Mouse (Mus musculus) bone marrow macrophage, adult 2 months (primary cell): ENCODE measurements around the gene Ensa. TPM values are rescaled to one million over a fixed set of nuclear protein-coding genes. Genes with fewer than 3 reads are reported as not detected.

Source experiments
- H3K27ac ChIP-seq: 2 replicates; pipeline ENCODE4 v1.5.1; 2012; ENCODE audit warnings: low read depth, low read length; ENCODE audit not compliant: insufficient read depth
- H3K4me1 ChIP-seq: 2 replicates; pipeline ENCODE4 v1.6.1; 2012; ENCODE audit warnings: low read length; ENCODE audit not compliant: control insufficient read depth, insufficient read depth
- H3K4me3 ChIP-seq: 2 replicates; pipeline ENCODE4 v1.5.1; 2012; ENCODE audit warnings: mild to moderate bottlenecking, low read length, moderate library complexity; ENCODE audit not compliant: insufficient read depth
- CTCF ChIP-seq: IDR thresholded peaks from 2 replicates; pipeline ENCODE4 v1.5.1; 2012; ENCODE audit warnings: low read depth, mild to moderate bottlenecking, low read length, moderate library complexity
- POLR2A ChIP-seq: IDR thresholded peaks from 2 replicates; pipeline ENCODE4 v1.6.1; 2012; ENCODE audit warnings: mild to moderate bottlenecking, low read depth, low read length, borderline replicate concordance
- polyA plus RNA-seq: library from polyadenylated mRNA; stranded (reverse); fragments of >200 nt; gene quantifications from 2 replicates; pipeline ENCODE4 v1.2.4, GENCODE M21; 2012; ENCODE audit not compliant: missing spikeins, insufficient read depth, insufficient read length

Gene Ensa
- polyA plus RNA-seq, 1 experiment, result 115 TPM

- no peak overlapping the region for H3K27ac ChIP-seq
- H3K4me3 ChIP-seq, result no peak overlapping the region
- TF ChIP-seq POLR2A (no peak), CTCF (no peak)
- H3K4me1 ChIP-seq, result peaks cover 17% of the 10 kb centered on the region
These were observed 1.2 kb upstream of the Ensa start for GRCm38 (mm10) chr3:95623551-95623950.

DNA sequence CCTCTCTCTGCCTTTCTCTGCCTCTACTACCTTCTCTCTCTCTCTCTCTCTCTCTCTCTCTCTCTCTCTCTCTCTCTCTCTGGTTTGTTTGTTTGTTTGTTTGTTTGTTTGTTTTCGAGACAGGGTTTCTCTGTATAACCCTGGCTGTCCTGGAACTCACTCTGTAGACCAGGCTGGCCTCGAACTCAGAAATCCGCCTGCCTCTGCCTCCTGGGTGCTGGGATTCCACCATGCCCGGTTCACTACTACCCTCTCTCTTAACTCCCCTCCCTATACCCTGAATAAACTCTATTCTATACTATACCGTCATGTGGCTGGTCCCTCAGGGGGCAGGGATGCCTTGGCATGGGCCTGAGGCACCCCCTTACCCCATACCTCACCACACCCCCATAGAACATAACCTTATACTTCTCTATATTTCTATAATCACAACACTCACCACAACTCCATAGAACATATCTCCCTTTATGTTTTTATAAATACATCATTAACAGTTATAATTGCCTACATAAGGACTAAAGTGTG, 740 bp upstream of the Ensa start:
- peak overlapping the region; percentile 75 for H3K27ac ChIP-seq
- H3K4me1 ChIP-seq, result peaks cover 22% of the 10 kb centered on the region
- H3K4me3 ChIP-seq, result peak overlapping the region; percentile 52; the same call in 1 of the 2 replicates

DNA sequence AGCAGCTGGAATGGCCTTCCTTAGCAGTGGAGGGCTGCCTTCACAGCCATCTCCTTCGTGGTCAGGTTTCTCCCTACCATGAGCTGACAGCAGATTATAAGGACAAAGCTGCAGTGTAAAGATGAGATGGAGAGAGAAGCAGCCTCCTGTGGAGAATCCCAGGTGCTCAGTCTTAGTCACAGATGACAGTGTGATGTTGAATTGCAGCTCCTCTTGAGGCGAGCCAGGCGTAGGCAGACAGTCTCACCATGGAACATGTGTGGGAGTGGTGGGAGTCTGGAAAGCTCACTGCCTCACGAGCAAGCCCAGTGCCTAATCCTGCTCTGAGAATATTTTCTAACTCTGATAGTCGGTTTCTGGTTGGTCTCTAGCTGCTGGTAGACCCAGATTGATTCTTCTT, 3.0 kb downstream of the Ensa start:
- Histone ChIP-seq H3K4me1 (peaks cover 54% of the 10 kb centered on the region), H3K27ac (no peak overlapping the region), H3K4me3 (no peak overlapping the region)
- TF ChIP-seq CTCF, result no peak
- no peak for TF ChIP-seq POLR2A

DNA sequence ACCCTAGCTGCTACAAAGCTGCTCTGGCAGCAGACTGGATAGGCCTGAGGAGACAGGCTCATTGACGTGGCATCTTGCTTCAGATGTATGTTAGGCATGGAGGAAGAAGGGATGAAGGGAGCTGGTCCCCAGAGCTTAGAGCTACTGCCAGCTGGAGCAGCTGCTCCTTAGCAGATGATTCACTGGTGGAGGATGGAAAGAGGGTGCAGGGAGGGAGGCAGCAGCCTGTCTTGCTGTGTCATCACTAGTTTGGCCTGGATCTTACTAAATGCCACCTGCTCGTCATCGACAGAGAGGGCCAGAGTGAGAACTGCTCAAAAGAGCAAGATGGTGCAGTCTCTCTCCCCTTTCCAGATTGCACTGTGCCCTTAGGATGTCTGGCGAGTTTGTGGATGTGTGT, 5.0 kb downstream of the Ensa start:
- Histone ChIP-seq H3K4me3 (no peak overlapping the region), H3K4me1 (peaks cover 69% of the 10 kb centered on the region), H3K27ac (peak overlapping the region; percentile 30)
- TF ChIP-seq POLR2A (no peak), CTCF (no peak)

GRCm38 (mm10) chr3:95630856-95631255, 6.1 kb downstream of the Ensa start:
- no peak for TF ChIP-seq POLR2A
- no peak for TF ChIP-seq CTCF
- H3K4me1 ChIP-seq, result peaks cover 77% of the 10 kb centered on the region
- H3K4me3 ChIP-seq, result no peak overlapping the region
- peak overlapping the region; percentile 61 for H3K27ac ChIP-seq

DNA sequence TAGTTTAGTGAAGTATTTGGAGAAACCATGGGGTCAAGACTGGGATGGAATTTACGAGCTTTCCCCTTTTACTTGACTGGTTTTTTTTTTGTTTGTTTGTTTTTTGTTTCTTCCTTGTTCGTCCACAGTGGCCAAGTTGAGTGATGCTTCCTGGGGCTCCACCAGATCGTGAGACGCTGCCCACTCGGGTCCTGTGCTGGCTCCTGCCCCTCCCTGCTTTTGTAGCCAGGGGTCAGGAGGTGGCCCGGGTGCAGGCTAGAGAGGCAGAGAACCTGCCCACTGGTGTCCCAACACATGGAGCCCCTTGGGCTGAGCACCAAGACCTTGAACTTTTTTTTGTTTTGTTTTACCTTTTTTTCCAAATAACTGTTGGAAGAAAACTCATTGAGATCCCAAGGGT, 6.5 kb downstream of the Ensa start:
- Histone ChIP-seq H3K4me1 (peaks cover 78% of the 10 kb centered on the region), H3K4me3 (no peak overlapping the region), H3K27ac (peak overlapping the region; percentile 97)
- TF ChIP-seq CTCF (no peak), POLR2A (no peak)

DNA sequence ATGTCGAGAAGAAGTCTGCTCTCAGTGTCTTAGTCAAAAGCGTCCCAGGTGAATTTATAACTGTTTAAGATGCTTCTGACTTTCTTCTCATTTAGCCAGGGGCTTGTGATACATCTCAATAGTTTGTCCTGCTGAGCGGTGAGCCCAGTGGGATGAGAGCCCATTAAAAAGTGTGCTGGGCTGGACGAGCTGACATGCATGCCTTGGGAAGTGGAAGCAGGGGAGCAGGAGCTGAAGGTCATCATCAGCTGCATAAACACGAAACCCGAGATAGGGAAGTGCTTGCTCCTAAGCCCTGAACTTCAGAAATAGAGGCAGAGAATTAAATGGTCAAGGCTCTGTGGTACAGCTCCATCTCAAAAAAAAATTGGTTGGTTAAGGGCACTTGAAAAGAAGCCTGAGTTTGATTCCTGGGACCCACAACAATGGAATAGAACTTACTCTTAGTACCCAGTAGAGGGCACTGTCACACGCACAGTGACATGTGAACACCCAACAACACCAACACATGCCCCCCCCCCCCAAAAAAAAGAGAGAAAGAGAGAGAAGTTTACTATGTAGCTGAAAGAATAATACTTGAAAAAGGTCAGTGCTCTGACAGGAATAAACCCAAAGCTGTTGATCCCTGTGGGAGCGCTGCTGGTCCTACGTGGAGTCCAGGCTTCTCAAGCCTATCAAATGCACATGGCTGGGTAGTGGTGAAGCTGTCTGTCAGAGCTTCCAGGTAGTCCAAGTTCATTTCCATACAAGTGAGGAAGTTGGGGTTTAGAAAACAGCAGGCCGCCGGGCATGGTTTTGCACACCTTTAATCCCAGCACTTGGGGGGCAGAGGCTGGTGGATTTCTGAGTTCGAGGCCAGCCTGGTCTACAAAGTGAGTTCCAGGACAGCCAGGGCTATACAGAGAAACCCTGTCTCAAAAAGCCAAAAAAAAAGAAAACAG, 8.1 kb downstream of the Ensa start:
- H3K27ac ChIP-seq, result peak overlapping the region; percentile 97
- peaks cover 86% of the 10 kb centered on the region for H3K4me1 ChIP-seq
- TF ChIP-seq POLR2A (no peak), CTCF (0 out of 2 replicates have a peak, but pooled peaks have one; percentile 14)
- no peak overlapping the region for H3K4me3 ChIP-seq

DNA sequence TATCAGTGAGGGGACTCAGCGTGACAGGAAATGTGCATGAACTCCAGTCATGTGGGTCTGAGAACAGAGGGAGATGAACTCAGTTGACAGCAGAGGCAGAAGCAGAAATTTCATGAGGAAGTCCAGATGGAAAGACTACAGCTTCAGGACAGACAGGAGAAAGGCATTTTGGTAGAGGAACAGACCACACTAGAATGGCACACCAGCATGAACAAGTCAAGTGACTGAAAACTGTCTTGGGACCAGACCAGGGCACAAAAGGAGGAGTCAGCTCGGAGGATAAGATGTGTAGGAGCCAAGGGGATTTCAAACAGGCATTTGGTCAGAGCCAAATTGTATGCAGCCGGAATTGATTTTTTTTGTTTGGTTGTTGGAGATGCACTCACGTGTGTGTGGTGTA, 10.8 kb downstream of the Ensa start:
- no peak for TF ChIP-seq CTCF
- no peak for TF ChIP-seq POLR2A
- no peak overlapping the region for H3K4me3 ChIP-seq
- peaks cover 68% of the 10 kb centered on the region for H3K4me1 ChIP-seq
- H3K27ac ChIP-seq, result peak overlapping the region; percentile 97

DNA sequence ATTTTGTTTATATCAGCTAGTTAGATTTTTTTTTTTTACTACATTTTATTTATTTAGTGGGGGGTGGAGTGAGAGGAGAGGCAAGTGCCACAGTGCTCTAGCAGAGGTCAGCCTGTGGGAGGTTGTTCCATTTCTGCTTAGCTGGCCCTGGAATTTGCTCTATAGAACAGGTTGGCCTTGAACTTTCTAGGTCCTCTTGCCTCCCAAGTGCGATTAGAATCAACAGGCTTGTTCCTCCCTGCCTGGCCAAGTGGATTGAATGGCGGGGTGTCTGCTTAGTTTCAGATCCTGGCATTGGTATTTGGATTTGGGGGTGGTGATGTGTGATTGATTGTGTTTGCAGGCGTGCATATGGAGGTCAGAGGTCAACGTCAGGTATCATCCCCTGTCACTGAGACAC, 11.3 kb downstream of the Ensa start:
- H3K4me1 ChIP-seq, result peaks cover 64% of the 10 kb centered on the region
- H3K27ac ChIP-seq, result peak overlapping the region; percentile 97
- H3K4me3 ChIP-seq, result no peak overlapping the region
- TF ChIP-seq POLR2A, result no peak
- TF ChIP-seq CTCF, result no peak

DNA sequence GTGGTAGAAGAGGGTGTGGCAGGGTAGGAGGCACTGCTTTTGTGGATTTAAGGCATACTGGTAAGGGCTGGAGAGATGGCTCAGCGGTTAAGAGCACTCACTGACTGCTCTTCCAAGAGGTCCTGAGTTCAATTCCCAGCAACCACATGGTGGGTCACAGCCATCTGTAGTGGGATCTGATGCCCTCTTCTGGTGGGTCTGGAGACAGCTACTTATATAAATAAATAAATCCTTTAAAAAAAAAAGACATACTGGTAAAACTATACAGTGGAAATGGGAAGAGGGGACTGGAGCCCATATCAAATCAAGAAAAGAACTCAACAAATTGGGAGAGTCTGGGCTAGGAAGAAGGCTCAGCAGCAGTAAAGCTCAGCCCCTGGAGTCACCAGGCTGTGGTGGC, 14.9 kb downstream of the Ensa start:
- Histone ChIP-seq H3K4me1 (peaks cover 60% of the 10 kb centered on the region), H3K27ac (no peak overlapping the region), H3K4me3 (no peak overlapping the region)
- no peak for TF ChIP-seq POLR2A
- no peak for TF ChIP-seq CTCF

DNA sequence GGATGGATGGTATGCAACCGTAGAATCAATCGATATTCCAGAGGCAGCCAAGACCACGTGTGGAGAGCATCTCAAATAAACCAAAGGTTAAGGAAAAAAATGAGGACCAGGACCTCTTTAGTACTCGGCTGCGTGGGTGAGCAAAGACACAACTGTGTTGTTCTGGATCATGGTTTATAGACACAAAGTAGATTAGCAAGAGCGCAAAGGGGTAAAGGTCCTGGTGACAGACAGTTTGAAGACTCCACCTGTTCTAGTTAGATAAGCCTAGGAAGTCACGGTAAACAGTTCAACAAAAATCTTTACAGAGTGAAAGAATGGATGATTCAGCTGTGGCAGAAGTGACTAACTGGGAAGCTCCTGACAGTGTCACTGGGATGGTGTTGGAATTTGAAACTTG, 18.3 kb downstream of the Ensa start:
- TF ChIP-seq POLR2A (no peak), CTCF (no peak)
- no peak overlapping the region for H3K4me3 ChIP-seq
- H3K27ac ChIP-seq, result peak overlapping the region; percentile 98
- H3K4me1 ChIP-seq, result peaks cover 46% of the 10 kb centered on the region
